In the genomic region with DNA sequence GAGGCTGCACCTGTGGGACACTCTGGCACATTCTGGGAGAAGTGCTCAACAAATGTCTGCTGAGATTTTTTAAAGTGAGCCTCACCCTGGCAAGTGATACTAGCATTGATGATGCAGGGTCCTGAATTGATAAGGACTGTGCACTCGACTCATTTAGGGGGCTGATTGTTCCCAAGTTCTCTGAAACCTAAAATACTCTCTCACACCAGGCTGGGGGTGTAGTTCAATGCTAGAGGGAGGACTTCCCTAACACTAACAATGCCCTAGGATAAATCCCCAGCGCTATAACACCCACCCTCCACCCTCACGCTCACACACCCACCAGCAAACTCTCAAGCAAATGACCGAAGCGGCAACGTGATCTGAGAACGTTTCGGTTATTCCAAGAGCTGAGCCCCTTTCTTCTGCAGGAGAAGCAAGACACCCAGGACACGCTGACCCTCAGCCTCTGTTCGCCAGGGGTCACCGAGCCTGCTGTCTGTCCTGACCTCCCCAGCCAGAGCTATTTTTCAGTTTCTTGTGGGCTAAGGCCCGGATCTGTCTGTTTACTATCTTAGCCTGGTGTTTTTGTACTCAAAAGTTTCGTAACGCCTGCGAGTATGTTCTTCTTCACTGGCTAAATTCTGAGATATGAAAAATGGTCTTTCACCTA, we compare ENCODE assay signal across 8 mouse cellular contexts. TPM values are rescaled to one million over a fixed set of nuclear protein-coding genes. Genes with fewer than 3 reads are reported as not detected.
A peak's percentile ranks its signal among the peaks of the same experiment; 100 is the strongest.
DNase-seq lines count a peak whose midpoint lies in the region; ATAC-seq and TF ChIP-seq lines count a peak whose summit lies in the region.

No protein-coding gene starts in this region.

- H3K36me3 ChIP-seq in lung, embryonic 14.5 days (ENCODE audit: insufficient read depth) = no peaks in the 10 kb centered on the region
- no peaks in the 10 kb centered on the region for H3K36me3 ChIP-seq in heart, embryonic 16.5 days (ENCODE audit: control insufficient read depth, insufficient read depth)
- peaks cover under 1% of the 10 kb centered on the region; the same call in 1 of the 2 replicates for H3K36me3 ChIP-seq in limb, embryonic 12.5 days
- no peaks in the 10 kb centered on the region for H3K36me3 ChIP-seq in stomach, embryonic 14.5 days (ENCODE audit: control insufficient read depth, insufficient read depth, low read length)

- no peak for TF ChIP-seq CTCF in lung, embryonic 14.5 days (IDR thresholded peaks at IDR 0.05; ENCODE audit: low read depth)
- TF ChIP-seq CTCF in lung, adult 2 months (IDR thresholded peaks at IDR 0.05; ENCODE audit: insufficient read depth, low read length) = no peak

- 43% methylated on average over 15 of the region's 15 CpGs for WGBS in lung, embryonic 14.5 days
- WGBS in lung, adult 2 months = 68% methylated on average over 15 of the region's 15 CpGs
- WGBS in heart, embryonic 16.5 days = 61% methylated on average over 15 of the region's 15 CpGs
- WGBS in limb, embryonic 12.5 days = 43% methylated on average over 15 of the region's 15 CpGs
- 36% methylated on average over 15 of the region's 15 CpGs for WGBS in stomach, embryonic 14.5 days

- ATAC-seq in lung, embryonic 14.5 days (ENCODE audit: insufficient read depth) = no peak
- no peak for ATAC-seq in heart, embryonic 16.5 days (replicated peaks; ENCODE audit: extremely low read depth, insufficient read depth, low FRiP score)
- ATAC-seq in limb, embryonic 12.5 days (ENCODE audit: insufficient number of reproducible peaks, insufficient read depth, low FRiP score, low TSS enrichment, low read depth) = no peak; the same call in 1 of the 2 replicates
- ATAC-seq in stomach, embryonic 14.5 days (ENCODE audit: insufficient number of reproducible peaks, insufficient read depth, low FRiP score, low read depth) = no peak

- H3K9me3 ChIP-seq in lung, embryonic 14.5 days (ENCODE audit: low read depth, low read length) = no peaks in the 10 kb centered on the region
- no peaks in the 10 kb centered on the region for H3K9me3 ChIP-seq in heart, embryonic 16.5 days (replicated peaks; ENCODE audit: control insufficient read depth, low read length)
- H3K9me3 ChIP-seq in limb, embryonic 12.5 days = no peaks in the 10 kb centered on the region
- no peaks in the 10 kb centered on the region for H3K9me3 ChIP-seq in stomach, embryonic 14.5 days (ENCODE audit: control insufficient read depth, low read depth, low read length)

- peaks cover 36% of the 10 kb centered on the region for H3K4me1 ChIP-seq in lung, embryonic 14.5 days (ENCODE audit: insufficient read depth)
- H3K4me1 ChIP-seq in lung, adult 2 months (ENCODE audit: control insufficient read depth, insufficient read depth, low read length) = peaks cover 8% of the 10 kb centered on the region
- peaks cover 41% of the 10 kb centered on the region for H3K4me1 ChIP-seq in heart, embryonic 16.5 days (ENCODE audit: control insufficient read depth, insufficient read depth, low read length)
- H3K4me1 ChIP-seq in limb, embryonic 12.5 days (replicated peaks) = peaks cover 59% of the 10 kb centered on the region
- peaks cover 52% of the 10 kb centered on the region for H3K4me1 ChIP-seq in stomach, embryonic 14.5 days (ENCODE audit: control insufficient read depth, insufficient read depth, low read length)

- H3K9ac ChIP-seq in lung, embryonic 14.5 days = peak overlapping the region; percentile 30; the same call in 1 of the 2 replicates
- peak overlapping the region; percentile 36 for H3K9ac ChIP-seq in heart, embryonic 16.5 days (ENCODE audit: low read length)
- no peak overlapping the region for H3K9ac ChIP-seq in limb, embryonic 12.5 days (replicated peaks)
- no peak overlapping the region for H3K9ac ChIP-seq in stomach, embryonic 14.5 days (replicated peaks; ENCODE audit: low read depth, low read length)

- DNase-seq in lung, embryonic 14.5 days = no peak
- no peak for DNase-seq in lung, adult 2 months
- DNase-seq in frontal cortex, postnatal 14 days (ENCODE audit: low spot score in 2 of 2) = no peak
- no peak for DNase-seq in left cerebral cortex, postnatal 10 days (ENCODE audit: extremely low spot score in 1 of 2, low spot score in 2 of 2)
- no peak for DNase-seq in spleen, postnatal 36 days (ENCODE audit: low spot score in 2 of 2)

- H3K27me3 ChIP-seq in lung, embryonic 14.5 days (ENCODE audit: insufficient read depth, low read length) = no peaks in the 10 kb centered on the region
- H3K27me3 ChIP-seq in heart, embryonic 16.5 days (ENCODE audit: control insufficient read depth, insufficient read depth, low read length) = no peaks in the 10 kb centered on the region
- H3K27me3 ChIP-seq in limb, embryonic 12.5 days = no peaks in the 10 kb centered on the region
- H3K27me3 ChIP-seq in stomach, embryonic 14.5 days (ENCODE audit: control insufficient read depth, insufficient read depth, low read length) = no peaks in the 10 kb centered on the region

- H3K4me3 ChIP-seq in lung, embryonic 14.5 days (ENCODE audit: low read depth, low read length) = no peak overlapping the region
- H3K4me3 ChIP-seq in lung, adult 2 months (replicated peaks; ENCODE audit: extremely low read depth, low read depth, low read length) = no peak overlapping the region
- H3K4me3 ChIP-seq in heart, embryonic 16.5 days (ENCODE audit: low read length) = no peak overlapping the region
- no peak overlapping the region for H3K4me3 ChIP-seq in limb, embryonic 12.5 days (replicated peaks)
- H3K4me3 ChIP-seq in stomach, embryonic 14.5 days (ENCODE audit: low read depth, low read length) = no peak overlapping the region

- intact Hi-C loops in left cerebral cortex, postnatal 10 days (cut with DNase I) = no loop called here

- peak overlapping the region; percentile 90 for H3K27ac ChIP-seq in lung, embryonic 14.5 days (ENCODE audit: low read depth)
- H3K27ac ChIP-seq in heart, embryonic 16.5 days (ENCODE audit: low read length) = peak overlapping the region; percentile 82
- peak overlapping the region; percentile 89 for H3K27ac ChIP-seq in limb, embryonic 12.5 days
- H3K27ac ChIP-seq in stomach, embryonic 14.5 days (ENCODE audit: low read length) = peak overlapping the region; percentile 82

- H3K4me2 ChIP-seq in lung, embryonic 14.5 days = peak overlapping the region; percentile 41; the same call in 1 of the 2 replicates
- H3K4me2 ChIP-seq in heart, embryonic 16.5 days (ENCODE audit: low read depth, low read length) = no peak overlapping the region
- H3K4me2 ChIP-seq in limb, embryonic 12.5 days = peak overlapping the region; percentile 41; the same call in 1 of the 2 replicates
- no peak overlapping the region for H3K4me2 ChIP-seq in stomach, embryonic 14.5 days (replicated peaks; ENCODE audit: low read depth, low read length)

- TF ChIP-seq POLR2A in lung, adult 2 months (IDR thresholded peaks at IDR 0.05; ENCODE audit: borderline replicate concordance, extremely low read depth, low read depth, low read length) = no peak

RNA-seq across cellular contexts. Expression of a gene that starts 13.8 kb away (rescaled TPM):
- polyA plus RNA-seq in lung, embryonic 14.5 days (2014; fragmentation: Nextera tagmentation; extraction: Ambion mirVana) = 30.4 and 33.1 TPM in 2 replicates
- 21.3 and 22.9 TPM in 2 replicates for polyA plus RNA-seq in lung, adult 2 months (2012; rRNA removed)
- polyA plus RNA-seq in heart, embryonic 16.5 days (2015; fragmentation: Nextera tagmentation; extraction: Ambion mirVana) = 10.0 and 12.2 TPM in 2 replicates
- 34.9 and 35.3 TPM in 2 replicates for polyA plus RNA-seq in limb, embryonic 12.5 days (2016; fragmentation: Nextera tagmentation; extraction: Ambion mirVana)
- 22.2 and 23.6 TPM in 2 replicates for polyA plus RNA-seq in stomach, embryonic 14.5 days (2014; fragmentation: Nextera tagmentation; extraction: Ambion mirVana)
- total RNA-seq in left cerebral cortex, postnatal 10 days (2021) = 10 to 100 TPM; 19.8 to 21.8 TPM

RNA-seq across cellular contexts. Expression of a gene that starts 29.8 kb away (rescaled TPM):
- 21.8 and 22.1 TPM in 2 replicates for polyA plus RNA-seq in lung, embryonic 14.5 days (2014; fragmentation: Nextera tagmentation; extraction: Ambion mirVana)
- 10.9 and 11.5 TPM in 2 replicates for polyA plus RNA-seq in lung, adult 2 months (2012; rRNA removed)
- 19.3 and 19.5 TPM in 2 replicates for polyA plus RNA-seq in heart, embryonic 16.5 days (2015; fragmentation: Nextera tagmentation; extraction: Ambion mirVana)
- 31.4 and 38.6 TPM in 2 replicates for polyA plus RNA-seq in limb, embryonic 12.5 days (2016; fragmentation: Nextera tagmentation; extraction: Ambion mirVana)
- 28.1 and 29.5 TPM in 2 replicates for polyA plus RNA-seq in stomach, embryonic 14.5 days (2014; fragmentation: Nextera tagmentation; extraction: Ambion mirVana)
- 10 to 100 TPM; 24.2 to 29.8 TPM for total RNA-seq in left cerebral cortex, postnatal 10 days (2021)

RNA-seq across cellular contexts. Expression of a gene that starts 41.7 kb away (rescaled TPM):
- 0.74 and 1.0 TPM in 2 replicates for polyA plus RNA-seq in lung, embryonic 14.5 days (2014; fragmentation: Nextera tagmentation; extraction: Ambion mirVana)
- polyA plus RNA-seq in lung, adult 2 months (2012; rRNA removed) = 0.66 TPM in 1 of 2 replicates, not detected in the other
- polyA plus RNA-seq in heart, embryonic 16.5 days (2015; fragmentation: Nextera tagmentation; extraction: Ambion mirVana) = 3.2 TPM in 1 of 2 replicates, not detected in the other
- 1.0 TPM in 1 of 2 replicates, not detected in the other for polyA plus RNA-seq in limb, embryonic 12.5 days (2016; fragmentation: Nextera tagmentation; extraction: Ambion mirVana)
- 0.50 and 0.62 TPM in 2 replicates for polyA plus RNA-seq in stomach, embryonic 14.5 days (2014; fragmentation: Nextera tagmentation; extraction: Ambion mirVana)
- not detected for total RNA-seq in left cerebral cortex, postnatal 10 days (2021)

RNA-seq across cellular contexts. Expression of a gene that starts 48.5 kb away (rescaled TPM):
- 324 and 326 TPM in 2 replicates for polyA plus RNA-seq in lung, embryonic 14.5 days (2014; fragmentation: Nextera tagmentation; extraction: Ambion mirVana)
- 162 and 200 TPM in 2 replicates for polyA plus RNA-seq in lung, adult 2 months (2012; rRNA removed)
- 696 and 711 TPM in 2 replicates for polyA plus RNA-seq in heart, embryonic 16.5 days (2015; fragmentation: Nextera tagmentation; extraction: Ambion mirVana)
- 298 and 316 TPM in 2 replicates for polyA plus RNA-seq in limb, embryonic 12.5 days (2016; fragmentation: Nextera tagmentation; extraction: Ambion mirVana)
- polyA plus RNA-seq in stomach, embryonic 14.5 days (2014; fragmentation: Nextera tagmentation; extraction: Ambion mirVana) = 337 and 395 TPM in 2 replicates
- total RNA-seq in left cerebral cortex, postnatal 10 days (2021) = 100 to 1,000 TPM; 196 to 198 TPM

Comparison
In these comparisons a context has a peak if more than half of its experiments do, and no peak if none do; other contexts are left out.
1. H3K4me2 ChIP-seq: peak in lung, embryonic 14.5 days (single experiment) and limb, embryonic 12.5 days (single experiment); none in heart, embryonic 16.5 days (single experiment) and stomach, embryonic 14.5 days (single experiment).
2. H3K9ac ChIP-seq: peak in lung, embryonic 14.5 days (single experiment) and heart, embryonic 16.5 days (single experiment); none in limb, embryonic 12.5 days (single experiment) and stomach, embryonic 14.5 days (single experiment).
3. Peak in every context shown above with its lines, with median percentiles within 50 percentile points of each other: H3K27ac ChIP-seq.